Mouse (Mus musculus) midbrain, postnatal 0 days (tissue): Measurements from ENCODE around the gene Gpr68. TPM values are rescaled to one million over a fixed set of nuclear protein-coding genes. Genes with fewer than 3 reads are reported as not detected.

Source experiments
- ATAC-seq: fragments of 200-750 bp; cut with Nextera tagmentation; 2 replicates; pipeline ENCODE4 v1.8.0; 2017; ENCODE audit warnings: moderate number of reproducible peaks, mild to moderate bottlenecking, moderate TSS enrichment, moderate library complexity; ENCODE audit not compliant: low FRiP score
- DNase-seq: peaks from one replicate; pipeline ENCODE4 v3.0.0-alpha.2; 2015; ENCODE audit warnings: low spot score
- H3K27ac ChIP-seq: fragments of 300-500 bp; sonication (generic); 2 replicates; pipeline ENCODE4 v1.5.1; 2014; ENCODE audit warnings: low read depth, mild to moderate bottlenecking, low read length, mixed read lengths
- H3K27me3 ChIP-seq: fragments of 300-500 bp; sonication (generic); 2 replicates; pipeline ENCODE4 v1.6.1; 2014; ENCODE audit warnings: low read length, control low read depth, mixed read lengths; ENCODE audit not compliant: insufficient read depth
- H3K36me3 ChIP-seq: fragments of 300-500 bp; sonication (generic); 2 replicates; pipeline ENCODE4 v1.6.1; 2014; ENCODE audit warnings: low read length, control low read depth, mixed read lengths; ENCODE audit not compliant: insufficient read depth
- H3K4me1 ChIP-seq: fragments of 300-500 bp; sonication (generic); 2 replicates; pipeline ENCODE4 v1.6.1; 2014; ENCODE audit warnings: mild to moderate bottlenecking, control low read depth, antibody characterized with exemption, low read length, mixed read lengths; ENCODE audit not compliant: insufficient read depth
- H3K4me2 ChIP-seq: fragments of 300-500 bp; sonication (generic); 2 replicates; pipeline ENCODE4 v1.6.1; 2014; ENCODE audit warnings: low read depth, mild to moderate bottlenecking, low read length, mixed read lengths; ENCODE audit not compliant: poor library complexity, severe bottlenecking
- H3K4me3 ChIP-seq: fragments of 300-500 bp; sonication (generic); 2 replicates; pipeline ENCODE4 v1.5.1; 2014; ENCODE audit warnings: low read depth, mild to moderate bottlenecking, low read length, moderate library complexity
- H3K9ac ChIP-seq: fragments of 300-500 bp; sonication (generic); replicated peaks from 2 replicates; pipeline ENCODE4 v1.6.1; 2014; ENCODE audit warnings: mild to moderate bottlenecking, low read length, moderate library complexity, mixed read lengths; ENCODE audit not compliant: poor library complexity, severe bottlenecking
- H3K9me3 ChIP-seq: fragments of 300-500 bp; sonication (generic); 2 replicates; pipeline ENCODE4 v1.6.1; 2016; ENCODE audit warnings: low read length, control low read depth
- CTCF ChIP-seq: IDR thresholded peaks from 2 replicates; pipeline ENCODE4 v1.5.1; 2016; ENCODE audit warnings: antibody characterized with exemption, mild to moderate bottlenecking
- WGBS: fragments of 180-500 bp; shearing (Covaris S2); extraction: QIAGEN DNeasy Blood & Tissue Kit; methylation state at CpG from one replicate; pipeline ENCODE4 v1.1.7; 2014; 5-methylcytosine and 5-hydroxymethylcytosine counted together
- polyA plus RNA-seq: library from polyadenylated mRNA; unstranded; fragments of >200 nt; fragmentation: Nextera tagmentation; extraction: Ambion mirVana; gene quantifications from 2 replicates; pipeline ENCODE4 v1.2.1, GENCODE M21; 2015
- total RNA-seq: library from RNA; depleted of rRNA; stranded (reverse); fragments of >200 nt; gene quantifications from 2 replicates; pipeline ENCODE4 v1.2.3, GENCODE M21; 2014

Gene Gpr68
- total and polyA plus RNA-seq, 2 experiments from 2014 or later = 6.2 to 28.4 TPM

GRCm38 (mm10) chr12:100952193-100952931 lies 44.4 kb upstream of the Gpr68 start:
- Histone ChIP-seq H3K9ac (no peak overlapping the region), H3K9me3 (no peaks in the 10 kb centered on the region), H3K4me2 (no peak overlapping the region), H3K36me3 (peaks cover 13% of the 10 kb centered on the region), H3K4me3 (no peak overlapping the region), H3K4me1 (no peaks in the 10 kb centered on the region), H3K27ac (no peak overlapping the region), H3K27me3 (no peaks in the 10 kb centered on the region)
- TF ChIP-seq CTCF = peak; percentile 83
- 30% methylated on average over 9 of the region's 9 CpGs for WGBS
- peak; percentile 73 for ATAC-seq
- peak; percentile 82 for DNase-seq

GRCm38 (mm10) chr12:100949146-100949545 lies 41.1 kb upstream of the Gpr68 start:
- TF ChIP-seq CTCF = no peak; the same call in 1 of the 2 replicates
- 91% methylated on average over 5 of the region's 5 CpGs for WGBS
- H3K9me3 ChIP-seq = no peaks in the 10 kb centered on the region
- no peak for ATAC-seq
- H3K4me2 ChIP-seq = no peak overlapping the region
- H3K4me1 ChIP-seq = no peaks in the 10 kb centered on the region
- DNase-seq = no peak
- no peaks in the 10 kb centered on the region for H3K27me3 ChIP-seq
- no peak overlapping the region for H3K4me3 ChIP-seq
- H3K36me3 ChIP-seq = peaks cover 42% of the 10 kb centered on the region
- H3K27ac ChIP-seq = no peak overlapping the region
- H3K9ac ChIP-seq = no peak overlapping the region

- no peak overlapping the region for H3K4me3 ChIP-seq
- H3K4me1 ChIP-seq = no peaks in the 10 kb centered on the region
- peaks cover 43% of the 10 kb centered on the region for H3K36me3 ChIP-seq
- H3K27me3 ChIP-seq = no peaks in the 10 kb centered on the region
- no peak overlapping the region for H3K9ac ChIP-seq
- H3K27ac ChIP-seq = no peak overlapping the region
- no peaks in the 10 kb centered on the region for H3K9me3 ChIP-seq
- no peak for ATAC-seq
- DNase-seq = no peak
- WGBS = 87% methylated on average over 6 of the region's 6 CpGs
- no peak overlapping the region for H3K4me2 ChIP-seq
- TF ChIP-seq CTCF = no peak
Observed at GRCm38 (mm10) chr12:100948021-100948420, 40.0 kb upstream of the Gpr68 start.

- Histone ChIP-seq H3K27me3 (no peaks in the 10 kb centered on the region), H3K9me3 (no peaks in the 10 kb centered on the region), H3K4me3 (no peak overlapping the region), H3K4me1 (no peaks in the 10 kb centered on the region), H3K27ac (no peak overlapping the region), H3K9ac (no peak overlapping the region), H3K4me2 (no peak overlapping the region), H3K36me3 (peaks cover 46% of the 10 kb centered on the region)
- ATAC-seq (no peak), DNase-seq (no peak)
- 89% methylated on average over 12 of the region's 12 CpGs for WGBS
- TF ChIP-seq CTCF = no peak
Observed at GRCm38 (mm10) chr12:100945948-100946347, 38.0 kb upstream of the Gpr68 start.

GRCm38 (mm10) chr12:100945501-100945900 lies 37.5 kb upstream of the Gpr68 start:
- Histone ChIP-seq H3K4me3 (no peak overlapping the region), H3K9ac (no peak overlapping the region), H3K9me3 (no peaks in the 10 kb centered on the region), H3K4me1 (no peaks in the 10 kb centered on the region), H3K27ac (no peak overlapping the region), H3K4me2 (no peak overlapping the region), H3K27me3 (no peaks in the 10 kb centered on the region), H3K36me3 (peaks cover 50% of the 10 kb centered on the region)
- DNase-seq (no peak), ATAC-seq (no peak)
- WGBS = 90% methylated on average over 12 of the region's 12 CpGs
- TF ChIP-seq CTCF = no peak

GRCm38 (mm10) chr12:100944921-100945336 lies 36.9 kb upstream of the Gpr68 start:
- no peak for TF ChIP-seq CTCF

More at GRCm38 (mm10) chr12:100944921-100945336, 36.9 kb upstream of the Gpr68 start:
- Histone ChIP-seq H3K27me3 (no peaks in the 10 kb centered on the region), H3K36me3 (peaks cover 55% of the 10 kb centered on the region), H3K9ac (no peak overlapping the region), H3K9me3 (no peaks in the 10 kb centered on the region), H3K27ac (no peak overlapping the region), H3K4me3 (no peak overlapping the region), H3K4me1 (no peaks in the 10 kb centered on the region), H3K4me2 (no peak overlapping the region)
- ATAC-seq = no peak
- 91% methylated on average over 21 of the region's 21 CpGs for WGBS
- no peak for DNase-seq
